Mouse (Mus musculus) cerebellum, postnatal 14 days (tissue): ENCODE data around the gene Gm5725.
"Not testable (repeated sequence)": the region's sequence is repeated elsewhere in the genome, so short reads cannot be mapped to it uniquely, and the experiment has no call there.

Source experiments
- DNase-seq, 2 experiments: peaks; one replicate each; pipeline ENCODE4 v3.0.0; 2021; ENCODE audit warnings: mixed read lengths in 2 of 2

Gene Gm5725

DNA sequence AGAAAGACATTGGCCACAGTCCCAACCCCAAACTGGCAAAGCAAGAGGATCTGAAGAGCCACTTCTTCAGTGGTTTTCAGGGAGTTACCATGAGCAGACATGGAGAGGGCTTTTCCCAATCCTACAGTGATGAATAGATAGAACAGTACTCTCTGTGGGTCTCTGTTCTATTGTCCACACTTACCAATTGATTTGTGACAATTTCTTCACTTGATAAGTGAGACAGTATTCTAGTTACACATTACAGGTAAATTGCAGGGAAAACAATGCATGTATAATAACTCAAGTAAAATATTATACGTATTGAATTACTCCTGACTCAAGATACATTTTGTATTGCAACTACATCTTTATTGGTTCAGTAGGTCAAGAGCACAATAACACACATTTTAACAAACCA, at the start of gene Gm5725:
Gene Gm5725, minus strand, starts transcription at position 101 of the 400 bp plus-strand sequence.
- DNase-seq = not testable (repeated sequence)

DNA sequence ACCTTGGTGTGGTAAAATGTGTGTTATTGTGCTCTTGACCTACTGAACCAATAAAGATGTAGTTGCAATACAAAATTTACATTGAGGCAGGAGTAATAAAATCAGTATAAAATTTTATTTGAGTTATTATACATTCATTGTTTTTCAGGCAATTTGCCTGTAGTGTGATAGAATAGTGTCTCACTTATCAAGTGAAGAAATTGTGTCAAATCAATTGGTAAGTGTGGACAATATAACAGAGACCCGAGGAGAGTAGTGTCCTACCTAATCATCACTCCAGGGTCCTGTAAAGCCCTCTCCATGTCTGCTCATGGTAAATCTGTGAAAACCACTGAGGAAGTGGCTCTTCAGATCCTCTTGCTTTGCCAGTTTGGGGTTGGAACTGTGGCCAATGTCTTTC, 12.0 kb downstream of the Gm5725 start, which contains the start of gene Vmn1r135:
Gene Vmn1r135, plus strand, starts transcription at position 301 of the 400 bp plus-strand sequence.
- DNase-seq = not testable (repeated sequence)

DNA sequence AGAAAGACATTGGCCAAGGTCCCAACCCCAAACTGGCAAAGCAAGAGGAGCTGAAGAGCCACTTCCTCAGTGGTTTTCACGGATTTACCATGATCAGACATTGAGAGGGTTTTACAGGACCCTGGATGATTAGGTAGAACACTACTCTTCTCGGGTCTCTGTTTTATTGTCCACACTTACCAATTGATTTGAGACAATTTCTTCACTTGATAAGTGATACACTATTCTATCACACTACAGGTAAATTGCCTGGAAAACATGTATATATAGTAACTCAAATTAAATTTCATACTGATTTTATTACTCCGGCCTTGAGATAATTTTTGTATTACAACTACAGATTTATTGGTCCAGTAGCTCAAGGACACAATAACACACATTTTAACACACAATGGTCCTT, 47.4 kb downstream of the Gm5725 start, which contains the start of gene Gm4177:
Gene Gm4177, minus strand, starts transcription at position 101 of the 400 bp plus-strand sequence.
- DNase-seq = not testable (repeated sequence)
